Mouse (Mus musculus) forebrain, embryonic 15.5 days (tissue): ENCODE measurements at regions not wholly inside any gene's neighbourhood (a gene's known extent, or its start where the extent isn't known, plus 50 kb on each side); places are given as distances from the start of the nearest gene placed in this dataset.

ENCODE experiments used
- ATAC-seq: fragments of 200-750 bp; cut with Nextera tagmentation; replicated peaks from 2 replicates; pipeline ENCODE4 v1.8.0; 2017; ENCODE audit warnings: mild to moderate bottlenecking, moderate TSS enrichment, moderate library complexity
- H3K27ac ChIP-seq: fragments of 300-500 bp; sonication (generic); replicated peaks from 2 replicates; pipeline ENCODE4 v1.5.1; 2015; ENCODE audit warnings: mild to moderate bottlenecking, inconsistent platforms
- H3K27me3 ChIP-seq: fragments of 300-500 bp; sonication (generic); 2 replicates; pipeline ENCODE4 v1.6.1; 2015; ENCODE audit warnings: inconsistent platforms
- H3K36me3 ChIP-seq: fragments of 300-500 bp; sonication (generic); 2 replicates; pipeline ENCODE4 v1.6.1; 2015; ENCODE audit warnings: mild to moderate bottlenecking, inconsistent platforms
- H3K4me1 ChIP-seq: fragments of 300-500 bp; sonication (generic); 2 replicates; pipeline ENCODE4 v1.6.1; 2015; ENCODE audit warnings: inconsistent platforms
- H3K4me2 ChIP-seq: fragments of 300-500 bp; sonication (generic); replicated peaks from 2 replicates; pipeline ENCODE4 v1.6.1; 2015; ENCODE audit warnings: mild to moderate bottlenecking, inconsistent platforms
- H3K4me3 ChIP-seq: fragments of 300-500 bp; sonication (generic); 2 replicates; pipeline ENCODE4 v1.5.1; 2015; ENCODE audit warnings: mild to moderate bottlenecking, inconsistent platforms
- H3K9ac ChIP-seq: fragments of 300-500 bp; sonication (generic); replicated peaks from 2 replicates; pipeline ENCODE4 v1.6.1; 2015; ENCODE audit warnings: mild to moderate bottlenecking, inconsistent platforms
- H3K9me3 ChIP-seq: fragments of 300-500 bp; sonication (generic); 2 replicates; pipeline ENCODE4 v1.6.1; 2016; ENCODE audit warnings: inconsistent platforms
- WGBS: fragments of 180-500 bp; shearing (Covaris S2); methylation state at CpG from one replicate; pipeline ENCODE4 v1.1.7; 2015; ENCODE audit warnings: mixed read lengths; 5-methylcytosine and 5-hydroxymethylcytosine counted together

DNA sequence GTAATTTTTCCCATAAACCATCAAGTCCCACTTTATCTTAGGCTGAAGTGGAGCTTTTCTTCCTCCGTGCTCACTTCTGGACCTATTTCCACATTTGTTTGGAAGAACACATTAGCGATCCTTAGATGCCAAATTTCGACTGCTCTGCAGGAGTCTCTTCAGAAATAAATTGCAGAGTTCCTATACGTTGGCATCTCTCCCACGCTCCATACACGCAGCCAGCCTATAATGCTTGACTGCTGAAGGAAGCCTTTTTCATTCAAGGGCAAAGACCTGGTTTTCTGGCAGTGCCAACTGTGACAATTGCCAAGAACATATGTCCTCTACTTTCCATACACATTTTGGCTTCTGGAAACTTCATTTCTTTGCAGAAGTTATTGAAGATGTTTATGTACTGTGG lies 258.1 kb downstream of the Tmsb4x start:
- H3K27me3 ChIP-seq, result no peaks in the 10 kb centered on the region
- no peak overlapping the region for H3K4me3 ChIP-seq
- H3K9me3 ChIP-seq, result no peaks in the 10 kb centered on the region
- 58% methylated on average over 6 of the region's 6 CpGs for WGBS
- no peak for ATAC-seq
- no peaks in the 10 kb centered on the region for H3K36me3 ChIP-seq
- H3K9ac ChIP-seq, result no peak overlapping the region
- no peaks in the 10 kb centered on the region for H3K4me1 ChIP-seq
- H3K4me2 ChIP-seq, result no peak overlapping the region
- no peak overlapping the region for H3K27ac ChIP-seq

DNA sequence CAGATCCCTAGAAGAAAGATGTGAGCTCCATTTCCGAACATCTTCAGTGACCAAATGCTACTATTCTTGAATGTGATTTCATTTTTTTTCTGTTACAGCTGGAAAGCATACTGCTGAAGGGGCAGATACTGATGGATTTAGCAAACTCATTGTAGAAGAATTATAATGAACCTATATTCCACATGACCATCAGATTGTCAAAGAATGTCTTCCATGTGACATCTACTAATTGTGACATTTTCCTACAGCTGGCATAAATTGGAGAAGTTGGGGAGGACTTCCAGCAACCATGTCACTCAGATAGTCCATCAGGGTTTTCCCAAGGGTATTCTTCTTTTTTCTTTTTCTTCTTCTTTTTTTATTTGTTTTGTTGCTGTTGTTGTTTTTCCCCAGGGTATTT lies 263.2 kb downstream of the Tmsb4x start:
- 100% methylated on average over 1 of the region's 1 CpGs for WGBS
- H3K27me3 ChIP-seq, result no peaks in the 10 kb centered on the region

DNA sequence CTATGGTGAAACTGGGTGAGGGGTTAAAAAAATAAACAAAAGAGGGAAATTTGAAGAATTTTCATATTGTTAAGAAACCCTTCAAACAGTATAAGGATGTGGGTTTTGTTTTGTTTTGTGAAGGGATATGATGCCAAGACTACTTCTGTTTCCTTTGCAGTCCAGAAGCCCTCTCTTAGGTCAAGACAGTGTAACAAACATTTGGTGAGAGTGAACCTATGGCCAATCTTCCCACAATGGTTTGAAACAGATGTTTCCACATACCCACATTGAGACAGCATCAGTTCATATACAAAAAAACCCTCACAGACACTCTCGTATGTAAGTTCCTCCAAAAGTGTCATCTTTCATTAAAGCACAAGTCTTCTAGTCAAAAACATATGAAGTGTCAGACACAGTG lies 263.6 kb downstream of the Tmsb4x start:
- 92% methylated on average over 1 of the region's 1 CpGs for whole genome bisulfite sequencing
- Histone ChIP-seq H3K9me3 (no peaks in the 10 kb centered on the region), H3K27ac (no peak overlapping the region), H3K27me3 (no peaks in the 10 kb centered on the region), H3K36me3 (no peaks in the 10 kb centered on the region), H3K4me3 (no peak overlapping the region), H3K9ac (no peak overlapping the region), H3K4me1 (no peaks in the 10 kb centered on the region), H3K4me2 (no peak overlapping the region)
- ATAC-seq, result no peak

More for the DNA sequence above, 263.2 kb downstream of the Tmsb4x start:
- no peaks in the 10 kb centered on the region for H3K4me1 ChIP-seq
- no peaks in the 10 kb centered on the region for H3K36me3 ChIP-seq
- no peak overlapping the region for H3K9ac ChIP-seq
- ATAC-seq, result no peak
- no peak overlapping the region for H3K27ac ChIP-seq
- H3K4me2 ChIP-seq, result no peak overlapping the region
- no peaks in the 10 kb centered on the region for H3K9me3 ChIP-seq
- no peak overlapping the region for H3K4me3 ChIP-seq

DNA sequence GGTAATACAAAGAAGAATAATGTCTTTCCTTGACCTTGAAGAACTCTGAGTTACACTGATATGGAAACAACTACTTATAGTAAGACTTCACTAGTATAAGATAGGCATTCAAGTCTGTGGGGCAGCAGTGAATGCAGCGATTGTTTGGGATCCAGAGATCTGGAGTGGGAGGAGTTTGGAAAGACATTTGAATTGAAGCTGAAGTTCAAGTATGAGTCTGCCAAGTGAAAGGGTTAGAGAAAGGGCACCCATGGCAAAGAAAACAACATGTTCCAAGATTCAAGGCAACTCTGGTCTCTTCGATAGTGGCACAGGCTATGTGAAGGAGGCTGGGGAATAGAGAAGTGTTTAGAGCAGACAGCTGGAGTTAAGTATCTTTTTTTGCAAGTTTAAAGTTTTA lies 275.3 kb downstream of the Tmsb4x start:
- no peak overlapping the region for H3K27ac ChIP-seq
- no peak overlapping the region for H3K9ac ChIP-seq
- no peak for ATAC-seq
- no peaks in the 10 kb centered on the region for H3K4me1 ChIP-seq
- WGBS, result 42% methylated on average over 2 of the region's 2 CpGs
- H3K9me3 ChIP-seq, result no peaks in the 10 kb centered on the region
- H3K4me2 ChIP-seq, result no peak overlapping the region
- H3K4me3 ChIP-seq, result no peak overlapping the region
- no peaks in the 10 kb centered on the region for H3K27me3 ChIP-seq
- H3K36me3 ChIP-seq, result no peaks in the 10 kb centered on the region

DNA sequence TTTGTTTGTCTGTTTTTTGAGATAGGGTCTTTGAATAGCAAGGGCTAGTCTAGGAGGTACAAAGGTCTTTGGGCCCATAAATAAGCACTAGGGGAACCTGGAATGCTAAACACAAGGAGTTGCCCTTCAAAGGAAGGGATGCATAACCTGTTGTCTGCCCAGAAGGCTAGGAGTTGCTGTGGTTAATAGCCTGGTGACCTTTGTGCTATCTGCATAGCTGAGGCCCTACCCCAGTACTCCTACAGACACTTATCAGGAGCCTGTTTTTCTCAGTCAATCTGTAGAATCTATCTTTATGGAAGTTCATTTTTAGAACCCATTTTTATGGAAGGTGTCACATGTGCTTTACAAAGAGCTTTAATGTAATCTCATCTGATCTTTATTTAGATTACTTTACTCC lies 276.6 kb downstream of the Tmsb4x start:
- no peak for ATAC-seq
- Histone ChIP-seq H3K27ac (no peak overlapping the region), H3K4me3 (no peak overlapping the region), H3K4me2 (no peak overlapping the region), H3K27me3 (no peaks in the 10 kb centered on the region), H3K9me3 (no peaks in the 10 kb centered on the region), H3K36me3 (no peaks in the 10 kb centered on the region), H3K4me1 (no peaks in the 10 kb centered on the region), H3K9ac (no peak overlapping the region)

DNA sequence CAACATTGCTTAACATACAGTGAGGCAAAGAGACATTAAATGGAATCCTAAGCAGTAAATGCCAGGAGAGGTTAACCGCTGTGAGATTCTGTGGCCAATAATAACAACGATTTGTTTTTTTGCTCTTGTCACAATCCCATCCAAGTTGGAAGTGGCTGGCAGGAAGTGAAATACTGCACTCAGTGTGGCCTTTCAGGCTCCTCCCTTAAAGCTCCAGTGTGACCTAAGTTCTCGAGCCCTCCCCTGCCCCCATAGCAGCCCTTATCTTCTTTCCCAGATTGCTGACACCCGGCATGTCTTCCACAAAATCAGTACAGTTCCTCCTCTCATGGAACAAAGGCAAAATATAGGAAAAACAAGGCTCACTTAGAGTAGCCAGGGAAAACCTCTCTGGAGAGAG lies 278.1 kb downstream of the Tmsb4x start:
- no peaks in the 10 kb centered on the region for H3K4me1 ChIP-seq
- ATAC-seq, result no peak
- H3K9ac ChIP-seq, result no peak overlapping the region
- no peaks in the 10 kb centered on the region for H3K36me3 ChIP-seq
- 63% methylated on average over 4 of the region's 4 CpGs for WGBS
- H3K27me3 ChIP-seq, result no peaks in the 10 kb centered on the region
- no peaks in the 10 kb centered on the region for H3K9me3 ChIP-seq
- no peak overlapping the region for H3K27ac ChIP-seq
- H3K4me3 ChIP-seq, result no peak overlapping the region
- H3K4me2 ChIP-seq, result no peak overlapping the region

DNA sequence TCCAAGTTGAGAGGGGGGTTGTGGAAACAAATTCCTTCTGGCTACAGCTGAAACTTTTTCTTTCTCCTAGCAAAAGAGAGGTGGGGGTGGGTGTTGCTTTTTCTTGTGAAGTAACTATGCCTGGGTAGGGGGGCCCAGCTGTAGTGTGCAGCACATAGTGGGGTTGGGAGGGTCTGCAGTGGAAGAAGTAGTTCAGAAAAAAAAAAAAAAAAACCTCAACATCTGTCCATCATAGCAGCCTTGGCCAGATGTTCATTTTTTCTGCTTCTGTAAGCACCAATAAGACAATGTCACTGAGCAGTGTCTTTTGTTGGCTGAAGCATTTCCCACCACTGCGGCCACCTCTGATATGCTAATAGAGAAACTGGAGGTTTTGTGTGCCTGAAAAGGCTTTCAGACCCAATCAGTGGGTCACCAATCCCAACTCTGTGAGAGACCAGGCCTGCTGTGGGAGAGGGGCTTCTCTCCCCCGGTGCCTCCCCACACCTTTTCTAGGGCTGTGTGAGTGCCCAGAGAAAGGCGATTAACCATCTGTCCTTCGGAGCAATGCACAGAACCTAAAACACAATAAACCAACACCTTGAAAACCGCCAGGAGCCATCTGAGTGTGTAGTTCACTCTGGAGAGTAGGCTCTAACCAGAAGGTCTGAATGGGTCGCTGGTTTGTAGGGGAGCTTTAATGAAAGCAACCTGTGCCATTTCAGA lies 279.2 kb downstream of the Tmsb4x start:
- Histone ChIP-seq H3K9ac (no peak overlapping the region), H3K27ac (0 out of 2 replicates have a peak overlapping the region, but pooled peaks have one; percentile 15), H3K9me3 (no peaks in the 10 kb centered on the region), H3K27me3 (no peaks in the 10 kb centered on the region), H3K36me3 (no peaks in the 10 kb centered on the region), H3K4me3 (no peak overlapping the region), H3K4me1 (no peaks in the 10 kb centered on the region), H3K4me2 (no peak overlapping the region)
- WGBS, result 30% methylated on average over 6 of the region's 6 CpGs
- peak; percentile 46; the same call in 1 of the 2 replicates for ATAC-seq

DNA sequence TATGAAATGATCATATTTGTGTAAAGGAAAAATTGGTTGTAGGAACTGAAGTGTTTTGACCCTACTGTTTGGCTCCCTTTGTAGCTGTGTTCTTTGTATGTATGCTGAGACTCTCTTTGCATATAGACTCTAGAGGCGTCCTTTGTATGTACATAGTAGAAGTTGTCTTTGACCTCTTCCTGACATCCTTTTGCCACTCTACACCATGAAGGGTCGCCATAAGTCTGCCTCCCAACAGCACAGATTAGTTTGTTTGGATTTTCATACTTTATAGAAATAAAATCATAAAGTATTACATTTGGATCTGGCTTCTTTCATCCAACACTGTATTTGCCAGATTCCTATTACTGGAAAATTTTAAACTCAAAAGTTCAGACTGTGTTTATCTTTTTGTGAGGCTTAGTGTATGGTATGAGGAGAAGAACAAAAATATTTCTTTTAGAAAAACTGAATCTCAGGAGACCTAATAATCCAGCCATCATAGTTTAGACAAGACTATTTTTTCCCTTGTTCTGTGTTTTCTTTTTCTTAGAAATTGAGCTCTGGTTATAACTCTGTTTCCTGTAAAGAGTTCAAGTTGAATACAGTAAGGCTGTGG lies 293.7 kb downstream of the Tmsb4x start:
- Histone ChIP-seq H3K4me2 (no peak overlapping the region), H3K9me3 (no peaks in the 10 kb centered on the region), H3K4me1 (no peaks in the 10 kb centered on the region), H3K27me3 (no peaks in the 10 kb centered on the region), H3K4me3 (no peak overlapping the region), H3K9ac (no peak overlapping the region), H3K27ac (no peak overlapping the region), H3K36me3 (no peaks in the 10 kb centered on the region)
- ATAC-seq, result no peak
- WGBS, result 66% methylated on average over 2 of the region's 2 CpGs

DNA sequence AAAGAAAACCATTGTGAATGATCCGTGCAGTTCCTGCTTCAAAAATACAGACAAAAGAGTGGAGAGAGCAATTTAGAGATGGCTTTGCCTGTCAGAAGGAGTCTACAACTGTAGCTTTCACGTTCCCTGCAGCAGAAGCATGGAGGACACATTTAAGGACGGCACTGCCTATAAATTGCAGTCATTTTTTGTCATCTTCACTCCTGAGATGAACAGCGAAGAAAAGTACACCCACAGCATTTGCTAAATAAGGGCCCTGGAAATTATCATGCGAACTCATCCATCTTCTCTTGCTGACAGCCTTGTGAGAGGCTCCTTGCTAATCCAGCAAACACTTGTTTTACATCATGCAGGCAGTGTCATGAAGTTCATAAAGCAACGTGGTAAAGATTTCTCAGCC lies 302.5 kb downstream of the Tmsb4x start:
- ATAC-seq, result no peak
- Histone ChIP-seq H3K9ac (no peak overlapping the region), H3K9me3 (no peaks in the 10 kb centered on the region), H3K27me3 (no peaks in the 10 kb centered on the region), H3K4me1 (no peaks in the 10 kb centered on the region), H3K36me3 (no peaks in the 10 kb centered on the region), H3K4me2 (no peak overlapping the region), H3K27ac (no peak overlapping the region), H3K4me3 (no peak overlapping the region)
- 76% methylated on average over 6 of the region's 6 CpGs for WGBS

DNA sequence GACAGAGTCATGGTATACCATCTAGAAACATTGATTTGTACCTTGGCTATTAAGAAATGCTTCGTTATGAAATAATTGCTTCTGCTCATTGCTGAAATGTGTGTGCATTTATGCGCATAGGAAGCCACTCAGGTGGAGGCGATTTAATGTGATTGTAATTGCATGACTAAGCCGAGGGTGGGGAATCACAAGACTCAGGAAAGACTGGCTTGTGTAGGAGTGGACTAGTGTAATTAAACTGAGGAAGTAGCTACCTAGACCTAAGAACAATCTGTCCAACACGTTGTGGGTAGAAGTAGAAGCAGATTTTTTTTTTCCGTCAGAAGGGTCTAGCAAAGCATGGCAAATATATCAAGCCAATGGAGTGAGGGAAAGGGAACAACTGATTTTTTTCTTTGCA lies 308.4 kb downstream of the Tmsb4x start:
- Histone ChIP-seq H3K36me3 (no peaks in the 10 kb centered on the region), H3K9me3 (no peaks in the 10 kb centered on the region), H3K27me3 (no peaks in the 10 kb centered on the region), H3K4me3 (no peak overlapping the region), H3K4me1 (no peaks in the 10 kb centered on the region), H3K9ac (no peak overlapping the region), H3K4me2 (no peak overlapping the region), H3K27ac (no peak overlapping the region)
- no peak for ATAC-seq
- WGBS, result 70% methylated on average over 6 of the region's 6 CpGs

DNA sequence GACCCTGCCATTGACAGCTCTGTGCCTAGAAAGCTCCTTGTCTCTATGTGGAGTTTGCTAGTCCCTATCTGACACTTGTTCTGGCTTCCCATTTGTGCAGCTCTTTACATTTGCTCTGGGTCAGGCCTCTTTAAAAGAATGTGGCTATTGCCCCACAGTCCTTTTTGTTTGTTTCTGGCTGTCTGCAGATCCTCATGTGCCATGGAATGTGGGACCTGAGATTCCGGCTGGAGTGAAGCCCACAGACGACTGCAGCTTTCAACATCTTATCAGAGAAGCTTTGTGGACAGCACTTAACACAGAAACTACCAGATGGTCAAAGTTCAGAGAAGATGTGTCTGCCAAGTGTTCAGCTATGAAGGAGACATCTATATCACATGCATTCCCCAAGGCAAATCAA lies 309.7 kb upstream of the Egfl6 start:
- Histone ChIP-seq H3K9me3 (no peaks in the 10 kb centered on the region), H3K27me3 (0 out of 2 replicates have a peak, but pooled peaks cover 4% of the 10 kb centered on the region), H3K27ac (no peak overlapping the region), H3K9ac (no peak overlapping the region), H3K4me1 (no peaks in the 10 kb centered on the region), H3K4me2 (no peak overlapping the region), H3K36me3 (no peaks in the 10 kb centered on the region), H3K4me3 (no peak overlapping the region)
- no peak for ATAC-seq
- 85% methylated on average over 2 of the region's 2 CpGs for WGBS

DNA sequence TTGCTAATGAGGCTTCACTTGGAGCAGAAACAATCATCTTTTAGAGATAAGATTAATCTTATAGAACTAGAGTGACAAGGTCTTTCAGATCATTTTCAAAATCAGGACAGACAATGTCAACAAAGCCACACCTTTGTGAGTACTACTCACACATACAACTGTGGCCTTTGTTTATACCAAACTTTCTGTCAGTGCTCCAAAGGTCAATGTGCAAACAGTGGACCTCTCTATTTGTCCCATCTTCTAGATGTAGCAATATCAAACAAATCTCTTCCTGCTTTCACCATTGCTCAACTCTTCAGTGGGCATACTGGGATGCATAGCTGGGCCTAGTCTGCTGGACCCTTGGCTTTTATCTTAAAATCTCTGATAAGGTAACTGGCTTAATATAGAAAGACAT lies 300.9 kb upstream of the Egfl6 start:
- Histone ChIP-seq H3K4me2 (no peak overlapping the region), H3K4me1 (no peaks in the 10 kb centered on the region), H3K4me3 (no peak overlapping the region), H3K27me3 (no peaks in the 10 kb centered on the region), H3K9ac (no peak overlapping the region), H3K27ac (no peak overlapping the region), H3K36me3 (no peaks in the 10 kb centered on the region), H3K9me3 (no peaks in the 10 kb centered on the region)
- ATAC-seq, result no peak

DNA sequence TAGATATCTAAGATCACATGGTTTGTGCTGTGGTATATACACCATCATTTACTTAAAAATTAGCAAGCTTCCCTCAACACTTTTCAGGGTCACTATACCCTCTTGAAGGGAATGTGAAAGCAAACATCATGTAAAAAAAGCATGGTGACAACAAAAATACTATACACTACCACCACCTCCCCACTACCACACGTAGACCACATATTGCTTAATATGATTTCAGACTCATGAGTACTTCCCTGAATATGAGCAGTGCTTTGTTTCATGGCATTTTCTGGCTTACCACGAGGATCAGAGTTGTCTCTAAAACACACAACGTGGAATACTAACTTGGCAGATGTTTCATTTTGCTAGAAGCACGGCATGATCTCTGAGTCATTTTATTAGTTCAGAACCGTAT lies 284.0 kb upstream of the Egfl6 start:
- Histone ChIP-seq H3K4me2 (no peak overlapping the region), H3K27me3 (no peaks in the 10 kb centered on the region), H3K36me3 (no peaks in the 10 kb centered on the region), H3K9ac (no peak overlapping the region), H3K27ac (no peak overlapping the region), H3K9me3 (no peaks in the 10 kb centered on the region), H3K4me3 (no peak overlapping the region), H3K4me1 (no peaks in the 10 kb centered on the region)
- WGBS, result 85% methylated on average over 5 of the region's 5 CpGs
- no peak for ATAC-seq
